8 mouse cellular contexts compared by ENCODE assay signal in the genomic region with DNA sequence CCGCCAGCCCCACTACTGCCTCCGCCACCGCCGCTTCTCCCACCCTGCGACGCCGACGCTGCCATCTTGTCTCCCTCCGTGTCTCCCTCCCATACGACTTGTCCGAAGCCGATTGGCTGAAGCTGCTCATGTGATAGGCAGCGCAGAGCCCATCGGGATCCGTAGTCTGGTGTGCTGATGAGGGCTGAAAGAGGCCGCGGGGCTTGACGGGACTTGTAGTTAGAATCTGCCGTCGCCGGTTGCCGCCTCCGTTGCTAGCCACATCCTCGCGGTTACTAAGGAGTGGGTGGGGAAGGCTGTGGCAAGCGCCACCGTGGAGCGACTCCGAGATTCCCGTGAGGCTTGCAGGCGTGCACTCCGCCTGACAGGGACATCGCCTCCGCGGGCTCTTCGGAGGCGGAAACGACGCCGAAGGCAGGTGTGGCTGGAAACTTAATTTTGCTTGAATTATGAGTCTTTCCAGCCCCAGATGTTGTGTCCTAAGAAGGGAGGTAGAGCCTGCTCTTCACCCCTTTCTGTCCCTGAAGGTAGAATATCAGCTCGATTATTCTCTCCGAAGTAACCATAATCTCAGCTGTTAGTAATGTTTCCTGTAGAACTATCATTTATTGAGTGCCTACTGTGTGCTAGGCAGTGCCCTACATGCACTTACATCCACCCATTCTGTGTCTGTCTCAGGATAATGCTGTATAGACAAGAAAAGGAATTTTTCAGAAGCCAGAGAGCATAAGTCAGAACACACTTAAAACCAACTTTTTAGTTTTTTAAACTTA. TPM values are rescaled to one million over a fixed set of nuclear protein-coding genes. Genes with fewer than 3 reads are reported as not detected.
DNase-seq lines count a peak whose midpoint lies in the region; ATAC-seq lines count a peak whose summit lies in the region.

A gene (plus strand): TSS at position 304 of the 773 bp plus-strand sequence.

- H3K27me3 ChIP-seq in intestine, embryonic 14.5 days (replicated peaks; ENCODE audit: control insufficient read depth, insufficient read depth, low read length): no peaks in the 10 kb centered on the region

- H3K9ac ChIP-seq in intestine, embryonic 14.5 days (ENCODE audit: low read length): peak within 1 kb of the TSS; percentile 91

- peak within 1 kb of the TSS; percentile 57 for H3K27ac ChIP-seq in intestine, embryonic 14.5 days (ENCODE audit: low read depth)

- peaks cover 8% of the 10 kb centered on the region for H3K4me1 ChIP-seq in intestine, embryonic 14.5 days (replicated peaks; ENCODE audit: control insufficient read depth, insufficient read depth, low read length)

- intact Hi-C loops in left cerebral cortex, postnatal 14 days (cut with DNase I): no loop called here

- peak within 1 kb of the TSS; percentile 88 for H3K4me3 ChIP-seq in intestine, embryonic 14.5 days (ENCODE audit: low read depth, low read length)

- peaks cover 22% of the 10 kb centered on the region for H3K36me3 ChIP-seq in intestine, embryonic 14.5 days (ENCODE audit: control insufficient read depth, insufficient read depth, low read length)

- no peaks in the 10 kb centered on the region for H3K9me3 ChIP-seq in intestine, embryonic 14.5 days (ENCODE audit: control insufficient read depth, low read length)

- peak; percentile 87 for DNase-seq in adrenal gland, adult 18-20 months (ENCODE audit: low spot score in 2 of 2)
- peak; percentile 99 for DNase-seq in embryo, embryonic 11 days
- peak; percentile 95 for DNase-seq in gastrocnemius, postnatal 25 days
- peak; percentile 94 for DNase-seq in intestine, embryonic 14.5 days (ENCODE audit: low spot score)
- DNase-seq in left cerebral cortex, postnatal 14 days (ENCODE audit: low spot score in 2 of 2): peak; percentile 99
- DNase-seq in mesoderm, embryonic 11.5 days (ENCODE audit: low read depth, low spot score): peak; percentile 99
- DNase-seq in right cerebral cortex, postnatal 36 days (ENCODE audit: low spot score in 2 of 2): peak; percentile 99
- DNase-seq in yolk sac, embryonic 10.5 days (ENCODE audit: low spot score): peak; percentile 96

- peak; percentile 99 for ATAC-seq in intestine, embryonic 14.5 days (replicated peaks; ENCODE audit: low FRiP score, low TSS enrichment, low read depth)

- peak within 1 kb of the TSS; percentile 83 for H3K4me2 ChIP-seq in intestine, embryonic 14.5 days (ENCODE audit: low read length)

- WGBS in intestine, embryonic 14.5 days: under 1% methylated on average over 42 of the region's 42 CpGs

RNA-seq across cellular contexts. Expression of the gene that starts here (rescaled TPM):
- total RNA-seq in adrenal gland, adult 18-20 months (2021): 1 to 10 TPM in 1 of 2 experiments, not detected in 1; 2.8 TPM
- under 1 TPM in 1 of 2 experiments, not detected in 1; 0.49 TPM for total RNA-seq in gastrocnemius, postnatal 25 days (2021)
- 0.27 and 0.31 TPM in 2 replicates for polyA plus RNA-seq in intestine, embryonic 14.5 days (2014; fragmentation: Nextera tagmentation; extraction: Ambion mirVana)
- under 1 TPM; 0.97 TPM for total RNA-seq in left cerebral cortex, postnatal 14 days (2021)

Comparison
In these comparisons a context has a peak if more than half of its experiments do, and no peak if none do; other contexts are left out.
1. Peak in every context shown above with its lines: DNase-seq, ATAC-seq, H3K4me3 ChIP-seq and H3K27ac ChIP-seq.
2. Peak in DNase-seq in gastrocnemius, postnatal 25 days; RNA of the gene not detected or under 1 TPM.
3. Peak in DNase-seq, ATAC-seq, H3K4me3 ChIP-seq, H3K27ac ChIP-seq, H3K9ac ChIP-seq and H3K4me2 ChIP-seq in intestine, embryonic 14.5 days; RNA of the gene not detected or under 1 TPM.
4. Peak in DNase-seq in left cerebral cortex, postnatal 14 days; RNA of the gene not detected or under 1 TPM.